Mouse (Mus musculus) retina, postnatal 7 days (tissue): Measurements from ENCODE around the gene Cdyl2.

Experiments used
- DNase-seq: peaks from one replicate; pipeline ENCODE4 v3.0.0-alpha.2; 2012; ENCODE audit warnings: low read depth, low spot score

Cdyl2 gene

DNA sequence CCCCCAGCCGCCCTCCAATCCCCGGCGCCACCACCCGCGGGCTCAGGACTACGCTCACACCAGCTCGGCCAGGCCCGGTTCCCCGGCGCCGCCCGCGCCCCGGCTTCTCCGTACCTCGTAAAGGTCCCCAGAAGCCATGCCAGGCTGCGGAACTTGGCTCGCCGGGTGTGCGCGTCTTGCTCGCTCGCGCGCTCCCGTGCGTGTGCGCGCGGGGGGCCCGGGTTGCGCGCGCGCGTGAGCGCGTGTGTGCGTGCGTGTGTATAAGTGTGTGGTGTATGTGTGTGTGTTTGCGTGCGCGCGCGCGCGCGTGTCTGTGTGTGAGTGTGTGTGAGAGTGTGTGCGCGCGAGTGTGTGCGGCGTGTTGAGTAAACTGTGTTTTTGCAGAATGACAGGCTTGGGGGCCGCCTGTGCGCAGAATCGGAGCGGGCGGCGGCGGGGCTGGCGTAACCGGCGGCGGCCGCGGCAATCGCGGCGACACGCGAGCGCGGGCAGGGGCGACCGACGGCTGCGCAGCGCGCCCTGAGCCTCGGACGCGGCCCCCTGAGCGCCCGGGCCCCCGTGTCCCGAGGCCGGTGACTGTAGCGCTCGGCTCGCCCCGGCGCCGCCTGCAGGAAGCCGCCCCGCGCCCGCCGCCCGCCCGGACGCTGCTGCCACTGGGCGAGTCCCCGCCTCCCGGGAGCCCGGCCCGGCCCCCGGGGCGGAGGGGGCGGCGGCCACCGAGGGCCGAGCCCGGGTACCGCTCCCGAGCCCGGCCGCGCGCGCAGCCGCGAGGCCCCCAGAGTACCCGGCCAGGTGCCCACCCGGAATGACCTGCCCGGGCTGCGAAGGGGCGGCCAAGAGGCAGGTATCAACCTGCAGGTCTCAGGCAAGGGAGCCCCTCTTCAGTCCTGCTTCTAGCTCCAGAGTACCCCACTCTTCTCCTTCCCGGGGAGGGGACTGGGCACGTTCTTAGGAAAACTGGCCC lies at the start of gene Cdyl2:
Gene Cdyl2 (minus strand): TSS at position 308 of the 964 bp plus-strand sequence.
- DNase-seq = peak; percentile 69

DNA sequence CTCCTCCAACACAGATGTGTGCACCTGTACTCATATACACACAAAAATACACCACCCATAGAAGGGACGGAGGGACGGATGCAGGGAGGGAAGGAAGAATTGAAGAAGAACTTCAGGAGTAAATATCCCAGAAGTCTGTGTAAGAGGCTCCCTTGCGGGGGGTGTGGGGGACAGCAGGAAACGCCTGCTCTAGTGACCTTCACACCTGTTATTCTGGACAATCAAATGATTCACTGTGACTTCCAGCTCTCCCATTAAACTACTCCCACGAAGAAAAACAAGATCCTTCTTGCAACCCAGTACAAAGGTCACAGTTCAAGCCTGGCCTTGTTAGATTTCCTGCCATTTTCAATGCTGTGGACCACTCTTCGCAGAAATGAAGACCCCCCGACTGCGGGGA lies 47.8 kb upstream of the Cdyl2 start:
- DNase-seq = no peak

DNA sequence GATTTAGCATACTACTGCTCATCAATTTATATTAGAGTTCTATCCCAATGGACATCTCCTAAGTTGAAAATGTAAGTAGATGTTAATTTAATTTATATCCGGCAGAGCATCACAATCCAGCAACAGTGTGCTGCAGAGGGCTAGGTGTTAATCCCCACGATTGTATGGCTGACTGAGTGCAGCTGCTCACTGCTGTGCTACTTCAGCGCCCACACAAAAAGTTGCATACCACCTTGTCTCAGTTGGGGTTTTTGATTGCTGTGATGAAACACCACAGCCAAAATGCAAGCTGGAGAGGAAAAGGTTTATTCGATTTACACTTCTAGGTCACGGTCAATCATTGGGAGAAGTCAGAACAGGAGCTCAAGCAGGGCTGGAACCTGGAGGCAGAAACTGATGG lies 41.4 kb upstream of the Cdyl2 start:
- no peak for DNase-seq

DNA sequence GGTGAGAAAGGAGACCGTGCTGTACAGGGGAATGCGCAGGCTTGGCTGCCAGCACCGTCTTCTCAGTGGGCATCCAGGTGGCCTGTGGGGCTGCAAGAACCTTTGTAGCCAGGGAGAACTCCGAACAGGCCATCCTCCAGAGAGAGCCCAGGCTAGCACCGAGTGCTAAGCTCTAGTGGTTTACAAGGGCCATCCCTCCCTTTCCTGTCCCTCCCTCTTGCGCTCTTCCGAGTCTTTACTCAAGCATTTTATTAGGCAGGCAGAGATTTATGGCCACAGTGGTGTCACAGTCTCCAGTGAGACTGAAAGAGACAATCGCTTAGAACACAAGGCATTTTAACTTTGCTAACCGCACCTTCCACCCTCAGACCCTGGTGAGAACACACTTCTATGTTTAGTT lies 39.9 kb upstream of the Cdyl2 start:
- no peak for DNase-seq

DNA sequence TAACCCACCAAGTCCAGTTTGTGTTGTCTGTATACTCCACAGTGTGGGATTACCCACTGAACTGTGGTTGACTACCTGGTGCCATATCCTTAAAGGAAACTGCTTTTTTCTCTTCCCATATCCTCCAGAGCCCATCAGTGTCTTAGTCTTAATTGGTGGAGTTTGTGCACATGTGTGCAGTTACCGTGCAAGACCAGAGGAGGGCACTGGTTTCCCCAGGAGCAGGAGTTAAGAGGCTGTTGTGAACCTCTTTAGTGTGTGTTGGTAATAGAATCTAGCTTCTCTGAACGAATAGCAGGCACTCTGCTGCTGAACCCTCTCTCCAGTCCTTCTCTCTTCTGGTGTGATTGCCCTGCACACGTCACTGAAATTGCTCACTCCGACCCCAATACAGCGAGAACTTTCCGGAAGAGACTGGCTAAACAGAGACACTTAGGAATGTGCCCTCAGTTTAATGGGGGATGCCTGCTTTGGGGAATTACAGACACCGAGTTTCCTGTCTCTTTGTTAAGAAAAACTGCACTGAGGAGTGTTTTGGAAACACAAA lies 39.1 kb upstream of the Cdyl2 start:
- DNase-seq = no peak

DNA sequence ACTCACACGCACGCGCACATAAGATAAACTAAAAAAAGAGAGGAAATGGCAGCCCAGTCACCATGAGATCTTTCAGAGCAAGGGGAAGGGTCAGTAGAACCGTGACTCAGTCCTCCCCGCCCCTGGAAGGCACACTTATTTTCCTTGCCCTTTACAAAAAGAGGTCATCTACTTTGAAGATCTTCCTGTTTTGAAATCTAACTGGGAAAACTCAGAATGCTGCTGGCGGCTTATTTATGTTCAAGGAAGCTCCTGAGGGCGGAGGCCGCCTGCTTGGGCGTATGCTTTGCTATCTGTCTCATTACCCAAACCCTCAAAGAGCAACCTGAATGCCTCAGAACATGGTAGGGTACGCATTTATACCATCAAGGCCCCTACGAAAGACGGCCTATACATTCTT lies 38.0 kb upstream of the Cdyl2 start:
- DNase-seq = no peak

DNA sequence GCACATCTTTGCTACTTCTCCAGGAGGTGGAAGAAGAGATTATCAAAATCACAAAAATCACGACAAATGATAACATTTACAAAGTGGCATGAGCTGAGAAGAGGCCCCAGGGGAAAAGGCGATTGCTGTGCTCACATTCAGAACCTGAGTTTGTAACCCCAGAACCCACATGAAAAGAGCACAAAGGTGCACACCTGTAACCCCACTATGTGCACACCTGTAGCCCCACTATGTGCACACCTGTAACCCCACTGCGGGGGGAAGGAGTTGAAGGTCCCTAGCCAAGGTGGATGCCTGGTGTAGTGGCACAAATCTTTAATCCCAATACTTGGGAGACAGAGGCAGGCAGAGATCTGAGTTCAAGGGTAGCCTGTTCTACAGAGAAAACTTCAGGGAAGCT lies 23.4 kb upstream of the Cdyl2 start:
- DNase-seq = no peak

DNA sequence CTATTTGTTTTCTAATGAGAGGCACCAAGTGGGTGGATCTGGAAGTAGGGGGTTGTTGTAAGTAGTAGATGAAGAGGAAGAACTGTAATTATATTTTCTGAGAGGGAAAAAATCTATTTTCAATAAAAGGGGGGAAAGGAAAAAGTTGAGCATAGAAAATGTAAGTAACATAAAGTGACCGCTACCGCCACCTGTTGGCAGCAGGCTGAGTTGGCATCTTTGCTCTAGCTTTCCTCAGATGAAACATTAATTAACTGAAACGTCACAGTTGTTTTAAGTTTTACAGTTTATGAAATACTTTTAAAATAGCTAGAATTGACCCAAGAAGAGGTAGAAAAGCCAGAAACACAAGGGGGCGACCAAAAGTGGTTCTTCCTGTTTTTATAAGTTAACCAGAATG lies 22.8 kb upstream of the Cdyl2 start:
- no peak for DNase-seq

DNA sequence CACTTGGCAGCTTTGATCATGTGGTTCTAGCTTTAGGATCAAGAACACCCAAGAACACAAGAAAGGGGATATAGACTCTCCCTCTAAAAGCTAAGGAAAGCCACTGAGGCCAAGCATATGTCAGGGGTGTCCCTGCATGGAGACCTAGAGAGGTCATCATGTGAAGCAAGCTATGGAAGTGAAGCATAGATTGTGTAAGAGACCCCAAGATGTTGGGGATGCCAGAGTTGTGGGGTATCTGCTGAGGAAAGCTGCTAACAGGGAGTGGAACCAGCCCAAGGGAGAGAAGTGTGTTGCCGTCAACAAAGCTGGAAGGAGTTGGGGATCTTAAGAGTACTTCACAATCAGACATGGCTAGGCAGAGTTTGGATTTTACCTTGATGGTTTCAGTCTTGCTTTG lies 7.9 kb upstream of the Cdyl2 start:
- DNase-seq = no peak

DNA sequence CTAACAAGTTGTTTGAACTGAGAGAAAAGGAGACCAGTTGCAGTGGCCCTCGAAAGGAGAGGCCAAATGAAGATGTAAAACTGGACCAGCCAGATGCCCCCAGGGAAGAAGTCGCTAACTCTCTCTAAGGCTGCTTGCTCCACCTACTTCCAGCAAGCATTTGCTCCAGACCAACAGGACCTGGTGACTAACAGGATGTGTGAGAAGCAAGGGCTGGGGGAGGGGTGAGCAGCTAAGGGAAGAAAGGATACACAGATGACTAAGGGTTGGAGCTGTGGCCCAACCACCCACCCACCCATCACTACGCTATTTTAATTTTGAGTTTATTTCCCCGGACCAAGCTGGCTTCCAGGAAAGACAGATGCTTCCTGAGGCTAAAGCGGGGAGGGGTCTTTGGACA lies 2.5 kb upstream of the Cdyl2 start:
- DNase-seq = no peak

DNA sequence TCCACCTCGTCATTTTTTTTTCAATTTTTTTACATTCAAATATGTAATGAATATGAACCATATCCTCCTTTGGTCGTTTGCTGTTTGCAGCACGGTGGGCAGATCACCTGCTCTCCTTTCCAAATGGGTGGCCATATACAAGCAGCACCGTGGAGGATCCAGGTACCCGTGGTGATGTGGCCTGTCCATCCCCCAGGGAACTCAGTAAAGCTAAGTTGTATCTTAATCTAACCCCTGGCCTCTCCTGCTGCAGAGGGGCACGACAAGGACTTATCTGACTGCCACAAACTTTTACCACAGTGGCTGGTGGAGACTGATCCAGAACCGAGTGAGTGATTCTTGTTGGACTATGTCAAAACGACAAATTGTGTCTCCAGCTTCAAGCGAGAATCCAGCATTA lies 1.4 kb upstream of the Cdyl2 start:
- no peak for DNase-seq

DNA sequence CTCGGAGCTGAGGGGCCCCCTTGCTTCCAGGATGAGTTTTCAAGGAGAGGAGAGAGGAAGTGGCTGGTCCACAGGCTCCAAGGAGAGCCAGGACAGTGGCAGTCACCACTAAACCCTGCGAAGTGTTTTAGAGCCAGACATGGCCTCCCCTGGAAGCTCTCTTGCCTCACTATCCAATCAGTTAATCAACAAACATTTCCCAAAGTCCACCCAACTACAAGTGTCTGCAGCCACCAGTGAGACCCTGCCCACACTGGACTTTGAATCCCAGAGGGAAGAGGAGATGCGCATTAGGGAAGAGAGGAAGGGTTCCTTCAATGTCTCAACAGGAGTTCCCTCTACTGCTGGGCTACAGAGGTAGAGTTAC lies 840 bp upstream of the Cdyl2 start:
- DNase-seq = no peak

DNA sequence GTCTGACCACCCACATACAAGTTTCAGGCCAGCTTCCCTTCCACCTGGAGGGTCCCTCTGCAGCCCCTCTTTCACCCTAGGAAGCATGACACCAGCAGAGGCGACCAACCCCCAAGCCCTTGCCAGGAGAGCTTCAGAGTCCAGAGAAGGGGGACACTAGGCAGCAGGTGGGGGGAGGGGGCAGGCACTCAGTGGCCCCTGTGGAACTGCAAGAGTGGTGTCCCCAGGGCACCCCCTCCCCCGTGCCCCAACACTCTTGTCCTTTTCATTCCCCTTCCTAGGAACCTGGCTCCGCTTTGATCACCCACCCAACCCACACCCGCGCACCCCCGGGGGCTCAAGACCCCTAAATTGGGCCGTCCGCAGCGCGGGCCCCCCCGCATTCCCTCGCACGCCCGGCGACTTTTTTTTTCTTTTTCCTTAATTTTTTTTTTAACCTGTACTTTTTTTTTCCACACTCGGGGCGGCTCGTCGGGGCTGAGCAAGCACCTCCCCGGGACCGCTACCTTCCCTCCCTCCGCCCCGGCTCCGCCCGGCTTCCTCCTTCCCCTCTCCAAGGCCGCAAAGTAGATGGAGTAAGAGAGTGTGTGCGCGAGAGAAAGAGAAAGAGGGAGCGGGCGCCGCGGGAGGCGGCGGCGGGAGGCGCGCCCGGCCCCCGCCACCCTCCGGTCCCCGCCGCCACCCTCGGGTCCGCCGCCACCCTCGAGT lies 661 bp downstream of the Cdyl2 start:
- DNase-seq = no peak

DNA sequence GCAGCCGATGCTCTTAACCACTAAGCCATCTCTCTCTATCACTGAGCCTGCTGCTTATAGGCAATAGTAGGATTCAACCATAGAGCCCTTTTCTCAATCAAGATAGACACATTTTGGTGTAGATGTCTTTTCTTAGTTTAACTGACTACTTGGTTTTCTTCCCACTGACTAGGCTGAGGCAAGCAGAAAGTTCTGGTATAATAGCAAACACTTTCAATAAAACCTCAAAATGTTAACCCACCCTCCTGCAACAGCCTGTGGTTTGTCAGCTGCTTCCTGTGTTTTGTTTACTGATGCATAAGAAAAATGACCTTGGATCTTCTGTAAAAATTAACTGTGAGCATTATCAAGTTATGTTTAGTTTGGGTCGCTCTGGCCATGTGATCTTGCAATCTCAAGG lies 11.3 kb downstream of the Cdyl2 start:
- no peak for DNase-seq

DNA sequence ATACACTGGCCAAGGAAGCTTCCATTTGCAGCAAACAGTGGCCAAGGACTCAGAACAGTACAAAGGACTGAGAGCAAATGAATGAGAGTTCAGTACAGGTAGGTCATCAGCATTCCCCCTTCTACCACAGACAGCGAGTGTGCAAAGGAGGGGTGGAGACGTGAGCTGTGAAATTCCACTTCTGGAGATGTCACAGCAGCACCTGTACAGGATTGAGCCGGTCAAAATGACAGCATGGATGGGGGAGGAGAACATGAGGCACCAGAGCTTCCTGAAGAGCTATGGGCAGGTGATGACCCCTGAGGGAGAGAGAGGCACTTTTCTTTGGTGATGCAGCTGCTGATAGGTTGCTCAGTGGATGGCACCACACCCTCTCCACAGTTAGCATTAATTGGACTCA lies 25.3 kb downstream of the Cdyl2 start:
- no peak for DNase-seq

DNA sequence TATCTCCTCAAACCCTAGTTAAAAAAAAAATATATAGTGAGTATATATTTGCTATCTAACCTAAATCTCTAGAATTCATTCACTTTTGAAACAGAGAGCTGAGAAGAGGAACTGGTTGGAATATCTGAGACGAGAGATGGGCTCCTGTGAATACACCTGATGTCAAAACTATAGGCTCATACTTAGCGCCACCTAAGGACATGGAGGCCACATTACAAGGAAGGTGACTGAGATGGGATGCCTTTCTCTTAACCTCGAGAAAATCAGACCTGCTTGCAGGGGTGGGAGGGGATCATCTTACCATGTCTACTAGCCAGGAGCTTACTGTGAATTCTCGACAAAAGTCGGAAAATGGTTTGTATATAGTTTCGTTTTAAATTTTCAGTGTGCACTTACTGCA lies 30.3 kb downstream of the Cdyl2 start:
- no peak for DNase-seq

DNA sequence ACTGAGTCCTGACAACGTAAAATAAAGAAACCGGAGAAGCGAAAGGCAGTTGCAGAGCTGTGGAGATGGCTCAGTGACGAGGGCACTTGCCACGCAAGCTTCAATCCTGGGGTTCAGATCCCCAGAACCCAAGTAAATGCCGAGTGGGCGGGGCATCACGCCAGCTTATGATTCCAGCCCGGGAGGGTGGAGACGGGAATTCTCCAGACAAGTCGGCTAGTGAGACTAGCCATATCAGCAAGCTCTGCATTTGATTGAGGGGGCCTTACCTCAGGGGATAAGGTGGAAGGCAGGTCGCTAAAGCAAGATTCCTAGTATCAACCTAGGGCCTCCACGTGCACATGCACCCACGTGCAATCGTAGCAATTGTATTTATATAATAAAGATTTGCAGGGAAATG lies 39.9 kb downstream of the Cdyl2 start:
- DNase-seq = no peak

DNA sequence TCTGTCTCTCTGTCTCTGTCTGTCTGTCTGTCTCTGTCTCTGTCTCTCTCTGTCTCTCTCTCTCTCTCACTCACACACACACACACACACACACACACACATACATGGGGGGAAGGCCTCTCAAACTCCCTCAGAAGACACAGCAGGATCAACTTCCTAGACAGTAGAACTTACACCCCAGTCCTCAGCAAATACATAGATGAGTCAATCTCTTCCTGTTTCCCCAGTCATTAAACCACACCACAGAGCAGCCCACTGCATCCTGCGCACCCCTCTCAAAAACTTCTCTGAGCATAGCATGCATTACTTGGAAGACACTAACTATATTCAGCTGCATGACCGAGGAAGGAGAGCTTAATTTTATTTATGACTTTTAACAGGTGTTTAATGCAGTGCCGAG lies 43.0 kb downstream of the Cdyl2 start:
- no peak for DNase-seq

DNA sequence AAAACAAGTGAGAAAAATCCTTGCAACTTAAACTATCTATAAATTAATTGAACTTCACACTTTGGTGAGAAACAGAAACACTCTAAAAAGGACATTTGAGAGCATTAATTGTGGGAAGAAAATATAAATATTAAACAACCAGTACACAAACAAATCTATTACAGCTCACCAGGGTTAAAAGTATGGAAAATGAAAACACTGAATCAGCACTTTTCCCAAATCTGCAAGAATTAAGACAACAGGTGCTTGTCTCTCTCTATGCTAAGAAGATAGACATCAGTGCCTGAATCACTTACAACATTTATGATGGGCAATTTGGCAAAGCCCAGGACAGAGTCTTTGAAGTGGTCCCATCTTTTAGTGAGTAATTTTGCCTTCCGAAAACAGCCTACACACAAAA lies 56.6 kb downstream of the Cdyl2 start:
- no peak for DNase-seq

DNA sequence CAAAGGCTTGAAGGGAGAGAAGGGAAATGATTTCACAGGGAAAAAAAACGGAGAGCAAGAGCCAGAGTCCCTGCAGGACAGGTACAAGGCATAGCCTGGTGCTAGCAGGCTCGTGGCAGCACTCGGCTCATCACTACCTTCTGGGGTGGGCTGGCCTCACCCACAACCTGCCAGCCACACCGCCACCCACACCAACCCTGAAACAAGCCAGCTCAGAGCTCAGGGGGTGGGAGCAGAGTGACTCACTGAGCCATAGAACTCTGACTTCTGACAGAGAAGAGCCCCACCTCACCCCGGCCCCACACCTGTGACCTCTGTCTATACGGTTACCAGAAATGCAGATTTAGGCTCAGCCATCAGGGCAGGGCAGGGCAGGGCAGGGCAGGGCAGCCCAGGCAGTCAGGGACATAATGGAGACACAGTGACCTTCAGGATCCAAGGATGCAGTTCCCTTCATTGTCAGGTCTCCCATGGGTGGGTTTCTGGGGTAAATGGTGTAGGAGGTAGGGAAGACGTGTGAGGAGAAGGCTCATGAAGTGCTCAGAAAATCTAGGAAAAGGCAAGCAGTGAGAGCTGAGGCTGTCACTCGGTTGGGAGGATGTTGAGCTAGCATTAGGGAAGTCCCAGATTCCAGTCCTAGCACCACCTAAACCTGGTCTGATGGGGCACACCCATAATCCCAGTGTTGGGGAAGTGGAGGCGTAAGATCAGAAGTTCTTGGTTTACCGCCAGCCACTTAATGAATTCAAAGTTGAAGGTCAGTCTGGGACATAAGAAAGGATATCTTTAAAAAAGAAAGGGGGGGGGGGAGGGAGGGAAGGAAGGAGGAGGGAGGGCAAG lies 58.6 kb downstream of the Cdyl2 start:
- DNase-seq = no peak

DNA sequence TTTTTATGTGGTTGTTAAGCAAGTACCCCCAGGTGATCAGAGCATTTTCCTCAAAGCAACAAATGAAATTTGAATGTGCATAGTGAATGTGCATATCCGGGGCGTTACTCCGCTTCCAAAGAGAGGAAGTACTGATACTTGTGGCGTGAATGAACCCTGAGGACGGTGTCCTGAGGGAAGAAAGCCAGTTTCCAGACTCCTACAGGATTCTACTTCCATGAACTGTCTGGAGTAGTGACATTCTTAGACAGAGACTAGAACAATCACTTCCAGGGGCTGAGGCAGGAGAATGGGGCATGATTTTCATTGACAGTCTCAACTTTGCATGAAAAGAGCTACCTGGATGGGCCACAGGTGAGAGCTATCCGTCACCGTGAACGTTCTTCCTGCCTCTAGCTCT lies 59.3 kb downstream of the Cdyl2 start:
- DNase-seq = no peak

DNA sequence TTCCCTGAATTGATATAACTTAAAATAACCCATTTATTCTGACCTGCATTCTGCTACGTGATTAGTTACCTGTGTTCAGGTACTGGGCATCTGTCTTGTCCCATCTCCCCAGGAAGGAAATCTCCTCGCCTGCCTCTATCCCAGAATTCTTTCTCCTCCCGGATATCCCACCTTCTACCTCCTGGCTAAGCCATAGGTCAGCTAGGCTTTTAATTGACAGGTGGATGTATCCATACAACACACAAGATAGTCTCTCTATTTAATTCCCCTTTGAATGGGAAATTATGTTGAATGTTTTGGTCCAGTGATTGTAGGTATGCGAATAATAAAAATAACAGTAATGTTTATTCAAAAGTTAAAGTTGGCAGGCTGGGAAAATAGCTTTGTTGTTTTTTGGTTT lies 59.7 kb downstream of the Cdyl2 start:
- no peak for DNase-seq
